Mouse (Mus musculus): ENCODE results near the gene Mbnl2.

DNA sequence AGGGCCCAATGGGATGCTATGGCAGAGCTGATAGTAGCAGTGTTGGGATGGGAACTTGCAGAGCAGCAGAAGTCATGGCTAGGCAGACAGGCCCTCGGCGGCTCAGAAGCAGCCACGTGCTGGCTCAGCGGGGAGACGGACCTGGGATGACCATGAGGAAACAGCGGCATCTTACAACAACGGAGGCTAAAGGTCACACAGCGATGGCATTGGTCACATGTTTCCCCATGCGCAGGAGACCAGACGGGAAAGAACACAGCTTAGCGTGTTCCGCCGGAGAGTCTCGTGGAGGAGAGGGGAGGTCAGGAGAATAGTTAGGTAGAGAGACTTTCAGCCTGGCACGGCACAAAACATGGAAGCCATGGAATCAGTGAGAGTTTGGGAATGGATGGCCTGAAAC is 125.7 kb downstream of the Mbnl2 start:
- TF ChIP-seq CTCF (IDR thresholded peaks at IDR 0.05 in 2 of 3, conservative IDR thresholded peaks at IDR 0.05 in 1 of 3; ENCODE audit: control insufficient read depth in 1 of 3, insufficient read depth in 1 of 3, low read depth in 2 of 3, low read length in 3 of 3, poor library complexity in 1 of 3, severe bottlenecking in 1 of 3): no peak
- no peak for TF ChIP-seq TBP (IDR thresholded peaks at IDR 0.05; ENCODE audit: low read depth, low read length)
- TF ChIP-seq E2F4 (IDR thresholded peaks at IDR 0.05; ENCODE audit: borderline replicate concordance, low read depth, low read length): no peak
- TF ChIP-seq MYB (IDR thresholded peaks at IDR 0.05; ENCODE audit: low read depth, low read length): no peak
- TF ChIP-seq USF1 (IDR thresholded peaks at IDR 0.05; ENCODE audit: low read depth, low read length): no peak
- TF ChIP-seq POLR2AphosphoS2 (IDR thresholded peaks at IDR 0.05; ENCODE audit: low read length): no peak
- no peak for TF ChIP-seq TAL1 (IDR thresholded peaks at IDR 0.05; ENCODE audit: low read length)
- TF ChIP-seq ZC3H11A (IDR thresholded peaks at IDR 0.05; ENCODE audit: low read depth, low read length): no peak

All from MEL (cell line).